Mouse (Mus musculus) heart, postnatal 0 days (tissue): ENCODE results near the gene Dnah1. TPM values are rescaled to one million over a fixed set of nuclear protein-coding genes. Genes with fewer than 3 reads are reported as not detected.

Source experiments
- ATAC-seq: fragments of 200-750 bp; cut with Nextera tagmentation; 2 replicates; pipeline ENCODE4 v1.8.0; 2017; ENCODE audit warnings: low read depth, moderate number of reproducible peaks, moderate library complexity; ENCODE audit not compliant: insufficient read depth
- DNase-seq: peaks from one replicate; pipeline ENCODE4 v3.0.0-alpha.2; 2016; ENCODE audit warnings: low spot score
- H3K27ac ChIP-seq: fragments of 300-500 bp; sonication (generic); 2 replicates; pipeline ENCODE4 v1.5.1; 2014; ENCODE audit warnings: low read depth, mild to moderate bottlenecking
- H3K27me3 ChIP-seq: fragments of 300-500 bp; sonication (generic); 2 replicates; pipeline ENCODE4 v1.6.1; 2014; ENCODE audit warnings: low read length, mixed read lengths; ENCODE audit not compliant: control insufficient read depth, insufficient read depth
- H3K36me3 ChIP-seq: fragments of 300-500 bp; sonication (generic); replicated peaks from 2 replicates; pipeline ENCODE4 v1.6.1; 2014; ENCODE audit warnings: low read length, mixed read lengths; ENCODE audit not compliant: control insufficient read depth, insufficient read depth
- H3K4me1 ChIP-seq: fragments of 300-500 bp; sonication (generic); 2 replicates; pipeline ENCODE4 v1.6.1; 2014; ENCODE audit warnings: antibody characterized with exemption; ENCODE audit not compliant: control insufficient read depth, insufficient read depth
- H3K4me2 ChIP-seq: fragments of 300-500 bp; sonication (generic); 2 replicates; pipeline ENCODE4 v1.6.1; 2014; ENCODE audit warnings: low read depth, mild to moderate bottlenecking, low read length, moderate library complexity
- H3K4me3 ChIP-seq: fragments of 300-500 bp; sonication (generic); 2 replicates; pipeline ENCODE4 v1.5.1; 2014; ENCODE audit warnings: low read depth, low read length
- H3K9ac ChIP-seq: fragments of 300-500 bp; sonication (generic); replicated peaks from 2 replicates; pipeline ENCODE4 v1.6.1; 2014; ENCODE audit warnings: low read depth, low read length, mixed read lengths
- H3K9me3 ChIP-seq: fragments of 300-500 bp; sonication (generic); replicated peaks from 2 replicates; pipeline ENCODE4 v1.6.1; 2016; ENCODE audit warnings: low read length; ENCODE audit not compliant: control insufficient read depth
- CTCF ChIP-seq: IDR thresholded peaks from 2 replicates; pipeline ENCODE4 v1.5.1; 2016; ENCODE audit warnings: antibody characterized with exemption, control low read depth, low read depth
- EP300 ChIP-seq: IDR thresholded peaks from 2 replicates; pipeline ENCODE4 v1.6.1; 2016; ENCODE audit warnings: antibody characterized with exemption, low read depth
- WGBS: fragments of 180-500 bp; shearing (Covaris S2); extraction: QIAGEN DNeasy Blood & Tissue Kit; methylation state at CpG from one replicate; pipeline ENCODE4 v1.1.7; 2014; 5-methylcytosine and 5-hydroxymethylcytosine counted together
- polyA plus RNA-seq: library from polyadenylated mRNA; unstranded; fragments of >200 nt; fragmentation: Nextera tagmentation; extraction: Ambion mirVana; gene quantifications from 2 replicates; pipeline ENCODE4 v1.2.1, GENCODE M21; 2015
- total RNA-seq: library from RNA; depleted of rRNA; stranded (reverse); fragments of >200 nt; gene quantifications from 2 replicates; pipeline ENCODE4 v1.2.3, GENCODE M21; 2014; ENCODE audit warnings: low replicate concordance

Dnah1 gene
- total and polyA plus RNA-seq, 2 experiments from 2014 or later, result 0.08 to 0.10 TPM

- Histone ChIP-seq H3K4me1 (0 out of 2 replicates have a peak, but pooled peaks cover 13% of the 10 kb centered on the region), H3K27ac (no peak overlapping the region), H3K4me2 (no peak overlapping the region), H3K9me3 (no peaks in the 10 kb centered on the region), H3K4me3 (no peak overlapping the region), H3K9ac (no peak overlapping the region), H3K27me3 (0 out of 2 replicates have a peak, but pooled peaks cover under 1% of the 10 kb centered on the region), H3K36me3 (no peaks in the 10 kb centered on the region)
- no peak for TF ChIP-seq EP300
- TF ChIP-seq CTCF, result peak; percentile 17; the same call in 1 of the 2 replicates
- WGBS, result 51% methylated on average over 5 of the region's 5 CpGs
- ATAC-seq (no peak), DNase-seq (no peak)
Measured at GRCm38 (mm10) chr14:31325551-31325950, 1.9 kb upstream of the Dnah1 start.

- Histone ChIP-seq H3K4me1 (0 out of 2 replicates have a peak, but pooled peaks cover 13% of the 10 kb centered on the region), H3K36me3 (no peaks in the 10 kb centered on the region), H3K4me2 (no peak overlapping the region), H3K27me3 (no peaks in the 10 kb centered on the region), H3K4me3 (no peak overlapping the region), H3K9me3 (no peaks in the 10 kb centered on the region), H3K27ac (no peak overlapping the region), H3K9ac (no peak overlapping the region)
- no peak for TF ChIP-seq EP300
- TF ChIP-seq CTCF, result no peak
- ATAC-seq, result no peak
- no peak for DNase-seq
- WGBS, result 73% methylated on average over 10 of the region's 10 CpGs
Measured at GRCm38 (mm10) chr14:31324851-31325250, 1.2 kb upstream of the Dnah1 start.

GRCm38 (mm10) chr14:31323189-31323588 lies 507 bp downstream of the Dnah1 start:
- Histone ChIP-seq H3K4me2 (peak overlapping the region; percentile 73), H3K27ac (no peak overlapping the region), H3K36me3 (no peaks in the 10 kb centered on the region), H3K4me1 (0 out of 2 replicates have a peak, but pooled peaks cover 13% of the 10 kb centered on the region), H3K27me3 (no peaks in the 10 kb centered on the region), H3K9me3 (no peaks in the 10 kb centered on the region), H3K9ac (no peak overlapping the region; the same call in 1 of the 2 replicates), H3K4me3 (peak overlapping the region; percentile 39)
- ATAC-seq (no peak), DNase-seq (no peak)
- 83% methylated on average over 4 of the region's 4 CpGs for WGBS
- TF ChIP-seq CTCF (no peak), EP300 (no peak)

- no peaks in the 10 kb centered on the region for H3K9me3 ChIP-seq
- H3K4me1 ChIP-seq, result 0 out of 2 replicates have a peak, but pooled peaks cover 13% of the 10 kb centered on the region
- H3K4me2 ChIP-seq, result no peak overlapping the region
- H3K27me3 ChIP-seq, result no peaks in the 10 kb centered on the region
- no peak overlapping the region for H3K27ac ChIP-seq
- no peak overlapping the region for H3K9ac ChIP-seq
- no peak overlapping the region for H3K4me3 ChIP-seq
- TF ChIP-seq EP300, result no peak
- no peak for TF ChIP-seq CTCF
- H3K36me3 ChIP-seq, result no peaks in the 10 kb centered on the region
- 86% methylated on average over 3 of the region's 3 CpGs for WGBS
- ATAC-seq, result no peak
- DNase-seq, result no peak
Measured at GRCm38 (mm10) chr14:31322191-31322590, 1.5 kb downstream of the Dnah1 start.

GRCm38 (mm10) chr14:31321181-31321580 lies 2.5 kb downstream of the Dnah1 start:
- H3K4me3 ChIP-seq, result no peak overlapping the region
- 0 out of 2 replicates have a peak, but pooled peaks cover 13% of the 10 kb centered on the region for H3K4me1 ChIP-seq
- no peaks in the 10 kb centered on the region for H3K27me3 ChIP-seq
- H3K9ac ChIP-seq, result no peak overlapping the region
- no peak for ATAC-seq
- TF ChIP-seq EP300, result no peak
- no peak for TF ChIP-seq CTCF
- H3K4me2 ChIP-seq, result no peak overlapping the region
- no peak overlapping the region for H3K27ac ChIP-seq
- no peak for DNase-seq
- WGBS, result 79% methylated on average over 11 of the region's 11 CpGs
- no peaks in the 10 kb centered on the region for H3K36me3 ChIP-seq
- H3K9me3 ChIP-seq, result no peaks in the 10 kb centered on the region

- H3K9ac ChIP-seq, result no peak overlapping the region
- no peak overlapping the region for H3K4me2 ChIP-seq
- no peaks in the 10 kb centered on the region for H3K27me3 ChIP-seq
- H3K4me3 ChIP-seq, result no peak overlapping the region
- peaks cover 16% of the 10 kb centered on the region; the same call in 1 of the 2 replicates for H3K4me1 ChIP-seq
- no peaks in the 10 kb centered on the region for H3K9me3 ChIP-seq
- no peak overlapping the region for H3K27ac ChIP-seq
- ATAC-seq (no peak), DNase-seq (no peak)
- 74% methylated on average over 10 of the region's 10 CpGs for WGBS
- H3K36me3 ChIP-seq, result no peaks in the 10 kb centered on the region
- no peak for TF ChIP-seq EP300
- no peak for TF ChIP-seq CTCF
Measured at GRCm38 (mm10) chr14:31319546-31319945, 4.2 kb downstream of the Dnah1 start.
